Mouse (Mus musculus): ENCODE results near the gene Mustn1.

DNA sequence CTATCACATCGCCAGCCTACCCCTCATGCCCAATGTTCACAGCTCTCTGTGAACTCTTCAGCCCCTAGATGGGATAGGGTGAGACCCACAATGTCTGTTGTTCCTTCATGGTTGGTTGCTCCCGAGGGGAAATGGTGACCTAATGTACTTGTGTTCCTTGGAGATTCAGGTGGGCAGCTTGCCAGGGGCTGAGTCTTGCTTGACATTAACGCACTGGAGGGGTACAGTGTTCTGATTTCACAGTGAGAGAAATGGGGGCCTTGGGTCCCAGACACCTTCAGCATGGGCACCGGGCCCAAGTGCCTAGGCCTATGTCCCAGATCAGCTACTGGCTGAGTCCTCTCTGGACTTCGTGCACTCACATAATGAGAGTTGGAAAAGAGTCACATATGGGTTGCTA is 34.4 kb downstream of the Mustn1 start:
- TF ChIP-seq MAFK (IDR thresholded peaks at IDR 0.05; ENCODE audit: insufficient read depth, low read depth, low read length) (no peak), HCFC1 (IDR thresholded peaks at IDR 0.05; ENCODE audit: borderline replicate concordance, insufficient read depth, low read length) (no peak)

Data from ES-E14 (cell line).